Mouse (Mus musculus): ENCODE results near the gene Ccdc182.

The Ccdc182 gene

GRCm38 (mm10) chr11:88293631-88294393 is at the start of gene Ccdc182:
TSS of gene Ccdc182 (plus strand) at chr11:88294058.
- no peak for DNase-seq (ENCODE audit: low read depth, low spot score)

GRCm38 (mm10) chr11:88245581-88246170 is 48.2 kb upstream of the Ccdc182 start:
- DNase-seq (ENCODE audit: low read depth, low spot score), result no peak

- DNase-seq (ENCODE audit: low read depth, low spot score), result no peak
These were observed 45.2 kb upstream of the Ccdc182 start for GRCm38 (mm10) chr11:88248636-88249035.

GRCm38 (mm10) chr11:88250568-88250967 is 43.3 kb upstream of the Ccdc182 start:
- no peak for DNase-seq (ENCODE audit: low read depth, low spot score)

- no peak for DNase-seq (ENCODE audit: low read depth, low spot score)
These were observed 42.6 kb upstream of the Ccdc182 start for GRCm38 (mm10) chr11:88251295-88251694.

- DNase-seq (ENCODE audit: low read depth, low spot score), result peak; percentile 78
These were observed 41.7 kb upstream of the Ccdc182 start for GRCm38 (mm10) chr11:88251972-88252766.

- DNase-seq (ENCODE audit: low read depth, low spot score), result no peak
These were observed 40.9 kb upstream of the Ccdc182 start for GRCm38 (mm10) chr11:88252767-88253513.

- DNase-seq (ENCODE audit: low read depth, low spot score), result no peak
These were observed 40.2 kb upstream of the Ccdc182 start for GRCm38 (mm10) chr11:88253514-88254167.

- DNase-seq (ENCODE audit: low read depth, low spot score), result no peak
These were observed 36.2 kb upstream of the Ccdc182 start for GRCm38 (mm10) chr11:88257700-88258099.

- DNase-seq (ENCODE audit: low read depth, low spot score), result no peak
These were observed 35.6 kb upstream of the Ccdc182 start for GRCm38 (mm10) chr11:88258212-88258611.

GRCm38 (mm10) chr11:88260463-88260862 is 33.4 kb upstream of the Ccdc182 start:
- DNase-seq (ENCODE audit: low read depth, low spot score), result no peak

- DNase-seq (ENCODE audit: low read depth, low spot score), result no peak
These were observed 29.0 kb upstream of the Ccdc182 start for GRCm38 (mm10) chr11:88264889-88265288.

- no peak for DNase-seq (ENCODE audit: low read depth, low spot score)
These were observed 27.5 kb upstream of the Ccdc182 start for GRCm38 (mm10) chr11:88266311-88266710.

- DNase-seq (ENCODE audit: low read depth, low spot score), result no peak
These were observed 22.0 kb upstream of the Ccdc182 start for GRCm38 (mm10) chr11:88271870-88272269.

GRCm38 (mm10) chr11:88274111-88274879 is 19.6 kb upstream of the Ccdc182 start:
- no peak for DNase-seq (ENCODE audit: low read depth, low spot score)

- no peak for DNase-seq (ENCODE audit: low read depth, low spot score)
These were observed 18.9 kb upstream of the Ccdc182 start for GRCm38 (mm10) chr11:88274901-88275498.

GRCm38 (mm10) chr11:88275949-88276348 is 17.9 kb upstream of the Ccdc182 start:
- no peak for DNase-seq (ENCODE audit: low read depth, low spot score)

- no peak for DNase-seq (ENCODE audit: low read depth, low spot score)
These were observed 17.1 kb upstream of the Ccdc182 start for GRCm38 (mm10) chr11:88276534-88277308.

- DNase-seq (ENCODE audit: low read depth, low spot score), result no peak
These were observed 14.9 kb upstream of the Ccdc182 start for GRCm38 (mm10) chr11:88279006-88279405.
